Mouse (Mus musculus): ENCODE measurements around the gene Usp35. TPM values are rescaled to one million over a fixed set of nuclear protein-coding genes. Genes with fewer than 3 reads are reported as not detected.

Gene Usp35
- total and polyA plus RNA-seq, 3 experiments: 0.58 to 2.2 TPM; not detected in 1

DNA sequence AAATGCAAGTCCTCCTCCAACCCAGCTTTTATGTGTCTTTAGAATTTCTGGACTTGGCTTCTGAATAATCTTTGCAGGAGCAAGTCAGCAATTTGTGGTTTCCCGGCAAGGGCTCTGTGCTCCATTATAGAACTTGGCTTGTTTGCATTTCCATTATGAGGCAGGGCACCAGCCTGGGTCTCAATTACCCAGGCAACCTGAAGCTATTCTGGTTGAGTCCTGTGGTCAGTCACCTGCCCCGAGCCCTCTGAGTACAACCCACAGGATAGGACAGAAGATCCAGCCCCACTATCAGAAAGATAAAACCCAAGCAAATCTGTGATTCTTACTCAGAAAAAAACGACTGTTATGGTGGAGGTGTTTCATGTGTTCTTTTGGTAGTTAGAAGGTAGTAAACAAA lies 29.1 kb upstream of the Usp35 start:
- no peaks in the 10 kb centered on the region for H3K27me3 ChIP-seq (ENCODE audit: control insufficient read depth in 1 of 2, insufficient read depth in 2 of 2, low read length in 2 of 2)
- H3K79me2 ChIP-seq (ENCODE audit: control insufficient read depth, insufficient read depth, low read length, poor library complexity): no peaks in the 10 kb centered on the region
- peaks cover under 1 to 7% of the 10 kb centered on the region in 2 experiments; a peak in 2 of 4 replicates for H3K4me1 ChIP-seq (ENCODE audit: control insufficient read depth in 1 of 2, insufficient read depth in 2 of 2, low read length in 2 of 2)
- H3K9me3 ChIP-seq (replicated peaks; ENCODE audit: insufficient read depth, low read length): no peaks in the 10 kb centered on the region
- H3K4me3 ChIP-seq (ENCODE audit: control insufficient read depth in 1 of 2, insufficient read depth in 1 of 2, low read depth in 2 of 2, low read length in 2 of 2): no peak overlapping the region
- H3K27ac ChIP-seq (ENCODE audit: control insufficient read depth, low read depth, low read length): no peak overlapping the region
- no peak overlapping the region for H3K9ac ChIP-seq (ENCODE audit: control insufficient read depth, low read depth, low read length, poor library complexity, severe bottlenecking)
- H3K36me3 ChIP-seq (ENCODE audit: control insufficient read depth in 1 of 2, insufficient read depth in 2 of 2, low read length in 2 of 2): peaks cover 0 to 4% of the 10 kb centered on the region in 2 experiments; a peak in 1 of 4 replicates
- TF ChIP-seq USF2 (IDR thresholded peaks at IDR 0.05; ENCODE audit: borderline replicate concordance in 1 of 2, insufficient read depth in 1 of 2, low read depth in 1 of 2, low read length in 2 of 2) (no peak), MXI1 (IDR thresholded peaks at IDR 0.05; ENCODE audit: low read depth, low read length) (no peak), MEF2A (IDR thresholded peaks at IDR 0.05; ENCODE audit: extremely low read depth, insufficient replicate concordance, low read depth, low read length, poor library complexity, severe bottlenecking) (no peak), NRF1 (IDR thresholded peaks at IDR 0.05; ENCODE audit: insufficient read depth, low read depth, low read length, poor library complexity, severe bottlenecking) (no peak), TAL1 (IDR thresholded peaks at IDR 0.05; ENCODE audit: low read length) (no peak)
- no peak for DNase-seq (ENCODE audit: low read depth, low spot score)

- TF ChIP-seq EP300 (IDR thresholded peaks at IDR 0.05; ENCODE audit: low read depth in 1 of 2, low read length in 2 of 2): no peak
- no peak for TF ChIP-seq JUND (IDR thresholded peaks at IDR 0.05; ENCODE audit: low read depth, low read length)
- no peak for TF ChIP-seq RCOR1 (IDR thresholded peaks at IDR 0.05; ENCODE audit: low read depth, low read length)
- TF ChIP-seq CHD1 (IDR thresholded peaks at IDR 0.05; ENCODE audit: low read depth, low read length): no peak
- TF ChIP-seq HCFC1 (IDR thresholded peaks at IDR 0.05; ENCODE audit: low read depth, low read length): no peak
- TF ChIP-seq CTCF (IDR thresholded peaks at IDR 0.05 in 2 of 3, conservative IDR thresholded peaks at IDR 0.05 in 1 of 3; ENCODE audit: control insufficient read depth in 1 of 3, insufficient read depth in 1 of 3, low read depth in 2 of 3, low read length in 3 of 3, poor library complexity in 1 of 3, severe bottlenecking in 1 of 3): no peak
- no peak for TF ChIP-seq MXI1 (IDR thresholded peaks at IDR 0.05; ENCODE audit: low read depth, low read length)
- H3K9me3 ChIP-seq (replicated peaks; ENCODE audit: insufficient read depth, low read length): no peaks in the 10 kb centered on the region
- H3K27ac ChIP-seq (ENCODE audit: control insufficient read depth, low read depth, low read length): no peak overlapping the region
Observed at GRCm38 (mm10) chr7:97360166-97360565, 28.3 kb upstream of the Usp35 start.

GRCm38 (mm10) chr7:97358347-97358746 lies 26.5 kb upstream of the Usp35 start:
- Histone ChIP-seq H3K36me3 (ENCODE audit: control insufficient read depth in 1 of 2, insufficient read depth in 2 of 2, low read length in 2 of 2) (peaks cover 0 to 17% of the 10 kb centered on the region in 2 experiments; a peak in 2 of 4 replicates), H3K9me3 (replicated peaks; ENCODE audit: insufficient read depth, low read length) (no peaks in the 10 kb centered on the region), H3K4me1 (ENCODE audit: control insufficient read depth in 1 of 2, insufficient read depth in 2 of 2, low read length in 2 of 2) (peaks cover 5 to 20% of the 10 kb centered on the region in 2 experiments), H3K9ac (ENCODE audit: control insufficient read depth, low read depth, low read length, poor library complexity, severe bottlenecking) (no peak overlapping the region), H3K4me3 (ENCODE audit: control insufficient read depth in 1 of 2, insufficient read depth in 1 of 2, low read depth in 2 of 2, low read length in 2 of 2) (no peak overlapping the region), H3K27ac (ENCODE audit: control insufficient read depth, low read depth, low read length) (no peak overlapping the region), H3K79me2 (ENCODE audit: control insufficient read depth, insufficient read depth, low read length, poor library complexity) (no peaks in the 10 kb centered on the region), H3K27me3 (ENCODE audit: control insufficient read depth in 1 of 2, insufficient read depth in 2 of 2, low read length in 2 of 2) (no peaks in the 10 kb centered on the region)
- DNase-seq (ENCODE audit: low read depth, low spot score): no peak
- TF ChIP-seq NRF1 (IDR thresholded peaks at IDR 0.05; ENCODE audit: insufficient read depth, low read depth, low read length, poor library complexity, severe bottlenecking) (no peak), USF1 (IDR thresholded peaks at IDR 0.05; ENCODE audit: low read depth, low read length) (peak; percentile 68)

More at GRCm38 (mm10) chr7:97360166-97360565, 28.3 kb upstream of the Usp35 start:
- Histone ChIP-seq H3K4me3 (ENCODE audit: control insufficient read depth in 1 of 2, insufficient read depth in 1 of 2, low read depth in 2 of 2, low read length in 2 of 2) (no peak overlapping the region), H3K27me3 (ENCODE audit: control insufficient read depth in 1 of 2, insufficient read depth in 2 of 2, low read length in 2 of 2) (no peaks in the 10 kb centered on the region), H3K9ac (ENCODE audit: control insufficient read depth, low read depth, low read length, poor library complexity, severe bottlenecking) (no peak overlapping the region), H3K79me2 (ENCODE audit: control insufficient read depth, insufficient read depth, low read length, poor library complexity) (no peaks in the 10 kb centered on the region), H3K36me3 (ENCODE audit: control insufficient read depth in 1 of 2, insufficient read depth in 2 of 2, low read length in 2 of 2) (peaks cover 0 to 12% of the 10 kb centered on the region in 2 experiments; a peak in 2 of 4 replicates), H3K4me1 (ENCODE audit: control insufficient read depth in 1 of 2, insufficient read depth in 2 of 2, low read length in 2 of 2) (peaks cover 2 to 14% of the 10 kb centered on the region in 2 experiments; a peak in 3 of 4 replicates)
- DNase-seq (ENCODE audit: low read depth, low spot score): no peak
